Mouse (Mus musculus): ENCODE measurements around the gene Rara. TPM values are rescaled to one million over a fixed set of nuclear protein-coding genes. Genes with fewer than 3 reads are reported as not detected.
"Not testable (repeated sequence)": the region's sequence is repeated elsewhere in the genome, so short reads cannot be mapped to it uniquely, and the experiment has no call there.

The Rara gene
- polyA plus RNA-seq, 1 experiment, result 6.4 TPM

- DNase-seq (ENCODE audit: extremely low spot score in 1 of 2, low spot score in 1 of 2), result no peak
Measured at GRCm38 (mm10) chr11:98983551-98983950, 55.9 kb downstream of the Rara start.

- no peak for DNase-seq (ENCODE audit: extremely low spot score in 1 of 2, low spot score in 1 of 2)
Measured at GRCm38 (mm10) chr11:98985542-98985941, 57.9 kb downstream of the Rara start.

- not testable (repeated sequence) for DNase-seq (ENCODE audit: extremely low spot score in 1 of 2, low spot score in 1 of 2)
Measured at GRCm38 (mm10) chr11:98988260-98988659, 60.6 kb downstream of the Rara start.

- DNase-seq (ENCODE audit: extremely low spot score in 1 of 2, low spot score in 1 of 2), result no peak
Measured at GRCm38 (mm10) chr11:98990866-98991265, 63.2 kb downstream of the Rara start.

- no peak for DNase-seq (ENCODE audit: extremely low spot score in 1 of 2, low spot score in 1 of 2)
Measured at GRCm38 (mm10) chr11:98995987-98996386, 68.4 kb downstream of the Rara start.

GRCm38 (mm10) chr11:98997659-98998058 is 70.0 kb downstream of the Rara start:
- DNase-seq (ENCODE audit: extremely low spot score in 1 of 2, low spot score in 1 of 2), result no peak

- no peak for DNase-seq (ENCODE audit: extremely low spot score in 1 of 2, low spot score in 1 of 2)
Measured at GRCm38 (mm10) chr11:98998776-98999175, 71.2 kb downstream of the Rara start.

GRCm38 (mm10) chr11:98999243-98999642 is 71.6 kb downstream of the Rara start:
- DNase-seq (ENCODE audit: extremely low spot score in 1 of 2, low spot score in 1 of 2), result no peak

- no peak for DNase-seq (ENCODE audit: extremely low spot score in 1 of 2, low spot score in 1 of 2)
Measured at GRCm38 (mm10) chr11:99006788-99007187, 79.2 kb downstream of the Rara start.

- DNase-seq (ENCODE audit: extremely low spot score in 1 of 2, low spot score in 1 of 2), result no peak
Measured at GRCm38 (mm10) chr11:99010124-99010523, 82.5 kb downstream of the Rara start.

GRCm38 (mm10) chr11:99010706-99011105 is 83.1 kb downstream of the Rara start:
- DNase-seq (ENCODE audit: extremely low spot score in 1 of 2, low spot score in 1 of 2), result no peak

GRCm38 (mm10) chr11:99013856-99014255 is 86.2 kb downstream of the Rara start:
- no peak for DNase-seq (ENCODE audit: extremely low spot score in 1 of 2, low spot score in 1 of 2)

GRCm38 (mm10) chr11:99019844-99020243 is 92.2 kb downstream of the Rara start:
- no peak for DNase-seq (ENCODE audit: extremely low spot score in 1 of 2, low spot score in 1 of 2)

- DNase-seq (ENCODE audit: extremely low spot score in 1 of 2, low spot score in 1 of 2), result no peak
Measured at GRCm38 (mm10) chr11:99022384-99022933, 94.8 kb downstream of the Rara start.

GRCm38 (mm10) chr11:99023094-99023493 is 95.5 kb downstream of the Rara start:
- DNase-seq (ENCODE audit: extremely low spot score in 1 of 2, low spot score in 1 of 2), result no peak

GRCm38 (mm10) chr11:99023500-99024467 is 96.2 kb downstream of the Rara start, which contains the start of gene Top2a:
Top2a (minus strand) TSS chr11:99024189.
- peak; percentile 96 to 100 for DNase-seq (ENCODE audit: extremely low spot score in 1 of 2, low spot score in 1 of 2)

Other genes starting within 250 kb of the Rara start
- gene Psmd3, start 245.3 kb upstream of the Rara start, polyA plus RNA-seq (2012; rRNA removed), result 166 and 177 TPM in 2 replicates
- gene Csf3, start 226.6 kb upstream of the Rara start, polyA plus RNA-seq (2012; rRNA removed), result not detected in 2 replicates
- 137 and 157 TPM in 2 replicates for gene Med24, start 198.4 kb upstream of the Rara start, polyA plus RNA-seq (2012; rRNA removed)
- gene Thra, start 187.2 kb upstream of the Rara start, polyA plus RNA-seq (2012; rRNA removed), result 770 and 851 TPM in 2 replicates
- gene Nr1d1, start 152.5 kb upstream of the Rara start, polyA plus RNA-seq (2012; rRNA removed), result 124 and 126 TPM in 2 replicates
- gene Msl1, start 132.3 kb upstream of the Rara start, polyA plus RNA-seq (2012; rRNA removed), result 112 and 123 TPM in 2 replicates
- 47.8 TPM in 2 replicates for gene Casc3, start 122.9 kb upstream of the Rara start, polyA plus RNA-seq (2012; rRNA removed)
- gene Rapgefl1, start 91.0 kb upstream of the Rara start, polyA plus RNA-seq (2012; rRNA removed), result 167 and 174 TPM in 2 replicates
- gene Wipf2, start 64.2 kb upstream of the Rara start, polyA plus RNA-seq (2012; rRNA removed), result 26.3 and 26.7 TPM in 2 replicates
- 0.62 and 0.67 TPM in 2 replicates for gene Cdc6, start 20.0 kb upstream of the Rara start, polyA plus RNA-seq (2012; rRNA removed)
- gene Gjd3, start 55.2 kb downstream of the Rara start, polyA plus RNA-seq (2012; rRNA removed), result 2.9 and 3.3 TPM in 2 replicates
- 2.1 and 3.1 TPM in 2 replicates for gene Top2a, start 96.4 kb downstream of the Rara start, polyA plus RNA-seq (2012; rRNA removed)
- gene Igfbp4, start 113.4 kb downstream of the Rara start, polyA plus RNA-seq (2012; rRNA removed), result 64.3 and 86.3 TPM in 2 replicates
- gene Tns4, start 161.5 kb downstream of the Rara start, polyA plus RNA-seq (2012; rRNA removed), result 0.19 and 0.34 TPM in 2 replicates
- gene Ccr7, start 227.3 kb downstream of the Rara start, polyA plus RNA-seq (2012; rRNA removed), result 0.14 and 0.19 TPM in 2 replicates

Measured in frontal cortex, adult 2 months (tissue).